Mouse (Mus musculus): Measurements from ENCODE around the gene Aspscr1.
"Not testable (repeated sequence)": the region's sequence is repeated elsewhere in the genome, so short reads cannot be mapped to it uniquely, and the experiment has no call there.

Gene Aspscr1

DNA sequence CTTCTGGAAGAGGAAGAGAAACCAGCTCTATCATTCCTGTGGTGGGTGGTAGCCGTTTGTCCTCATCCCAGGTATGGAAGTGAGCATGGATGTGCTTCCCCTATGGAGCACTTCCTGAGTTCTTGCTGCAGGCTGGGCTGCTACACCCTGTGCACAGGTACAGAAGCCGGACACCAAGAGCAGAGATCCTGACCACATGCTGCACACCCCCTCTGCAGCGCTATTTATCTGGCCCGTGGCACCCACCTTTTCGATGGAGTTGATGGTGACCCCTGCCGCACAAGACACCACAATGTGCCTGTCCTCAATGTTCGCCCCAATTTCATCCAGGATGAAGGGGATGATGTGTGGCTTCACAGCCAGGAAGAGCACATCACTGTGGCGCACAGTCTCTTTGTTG is 30.9 kb upstream of the Aspscr1 start:
- no peak for DNase-seq (ENCODE audit: low read depth, low spot score)

DNA sequence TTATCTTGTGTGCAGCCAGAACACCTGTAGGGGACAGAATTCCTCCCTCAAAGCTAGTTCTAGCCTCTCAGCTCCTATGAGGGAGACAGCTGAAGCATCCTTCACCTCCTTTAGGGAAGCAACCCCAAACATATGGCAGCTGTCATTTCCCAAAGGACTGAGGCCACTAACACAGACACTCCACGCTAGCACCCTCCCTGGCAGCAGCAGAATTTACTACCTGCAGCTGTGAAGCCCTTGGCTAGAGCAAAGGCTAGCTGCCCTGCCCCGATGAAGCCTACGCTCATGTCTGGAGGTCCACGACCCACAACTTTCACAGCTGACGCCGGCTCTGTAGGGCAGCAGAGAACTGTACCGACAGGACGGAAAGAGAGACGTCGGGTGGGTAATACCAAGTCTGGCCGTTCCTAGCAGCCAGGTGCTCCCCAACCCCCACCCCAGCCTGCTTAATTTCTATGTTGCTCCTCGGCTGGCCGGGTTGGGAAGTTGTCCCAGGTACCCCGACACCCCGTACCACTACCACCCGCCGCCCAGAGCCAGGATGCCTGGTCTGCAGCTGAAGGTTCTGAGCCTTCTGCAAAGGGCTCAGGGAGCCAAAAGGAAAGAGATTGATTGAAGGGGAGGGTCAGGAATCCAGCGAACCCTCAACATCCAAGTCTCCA is 29.7 kb upstream of the Aspscr1 start:
- DNase-seq (ENCODE audit: low read depth, low spot score): no peak

DNA sequence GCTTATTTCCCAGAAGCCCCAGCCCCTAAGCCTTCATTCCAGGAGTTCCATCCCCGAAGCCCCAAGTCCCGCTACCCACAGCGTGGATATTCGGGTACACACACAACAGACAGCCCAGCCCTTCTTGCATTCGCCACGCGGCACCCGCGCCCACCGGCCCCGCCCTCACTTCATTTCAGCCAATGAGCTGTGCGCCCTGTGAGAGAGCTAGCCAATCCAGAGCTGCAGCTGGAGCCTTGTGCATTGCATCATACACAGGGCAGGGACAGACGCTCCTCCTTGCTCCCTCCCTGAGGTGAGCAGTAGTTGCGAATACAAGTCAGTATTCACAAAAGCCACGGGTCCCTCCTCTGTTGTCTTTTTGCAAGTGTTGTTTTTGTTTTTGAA is 29.2 kb upstream of the Aspscr1 start, which contains the start of gene Pycr1:
Gene Pycr1, minus strand, starts transcription at position 169 of the 387 bp plus-strand sequence.
- peak; percentile 97 for DNase-seq (ENCODE audit: low read depth, low spot score)

GRCm38 (mm10) chr11:120647047-120647830 is 25.5 kb upstream of the Aspscr1 start:
- DNase-seq (ENCODE audit: low read depth, low spot score): no peak

- DNase-seq (ENCODE audit: low read depth, low spot score): peak; percentile 74
Measured at GRCm38 (mm10) chr11:120648001-120648476, 24.7 kb upstream of the Aspscr1 start, which contains the start of gene Myadml2. Gene Myadml2 (minus strand): TSS chr11:120648158.

GRCm38 (mm10) chr11:120651872-120652271 is 20.9 kb upstream of the Aspscr1 start:
- DNase-seq (ENCODE audit: low read depth, low spot score): no peak

DNA sequence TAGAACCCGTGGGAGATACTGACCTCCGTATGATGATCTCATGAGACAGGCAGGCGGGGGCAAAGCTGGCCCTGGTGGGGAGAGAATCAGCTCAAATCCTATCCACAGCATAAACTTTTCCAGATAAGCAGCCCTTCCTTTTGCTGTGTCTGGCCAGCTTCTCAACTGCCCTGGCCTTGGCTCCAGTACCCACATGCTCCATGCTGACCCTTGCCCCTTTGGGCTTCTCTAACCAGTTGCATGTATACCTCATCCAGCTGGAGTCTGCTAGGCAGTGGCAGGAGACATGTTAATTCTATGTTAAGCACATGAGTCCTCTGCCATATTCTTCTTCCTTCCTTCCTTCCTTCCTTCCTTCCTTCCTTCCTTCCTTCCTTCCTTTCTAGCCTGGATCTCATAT is 18.0 kb upstream of the Aspscr1 start:
- no peak for DNase-seq (ENCODE audit: low read depth, low spot score)

GRCm38 (mm10) chr11:120657301-120657700 is 15.5 kb upstream of the Aspscr1 start:
- no peak for DNase-seq (ENCODE audit: low read depth, low spot score)

DNA sequence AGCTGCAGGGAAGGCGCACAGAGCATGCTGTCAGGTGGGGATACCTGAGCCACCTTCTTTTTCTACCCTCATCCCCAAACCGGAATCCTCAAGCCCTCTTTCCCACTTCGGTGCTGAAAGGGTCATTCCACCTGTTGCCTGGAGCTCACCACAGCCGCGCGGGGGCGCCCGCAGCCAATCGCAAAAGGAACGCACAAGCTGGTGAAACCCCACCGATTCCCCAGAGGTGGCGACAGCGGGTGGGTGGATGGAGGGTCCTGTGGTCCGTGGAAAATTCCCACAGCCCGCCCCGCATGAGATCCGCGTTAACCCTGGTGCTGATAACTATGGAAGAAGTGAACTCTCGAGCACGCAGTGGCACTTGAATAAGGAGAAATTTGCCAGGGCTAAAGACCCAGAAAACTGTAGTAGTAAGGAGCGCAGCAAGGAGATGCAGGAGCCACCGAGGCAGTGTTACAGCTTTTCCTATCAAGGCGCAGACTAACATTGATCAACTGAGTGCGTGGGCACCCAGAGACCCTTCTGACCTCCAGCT is 13.8 kb upstream of the Aspscr1 start:
- DNase-seq (ENCODE audit: low read depth, low spot score): peak; percentile 73

GRCm38 (mm10) chr11:120659509-120660300 is 13.1 kb upstream of the Aspscr1 start:
- no peak for DNase-seq (ENCODE audit: low read depth, low spot score)

- DNase-seq (ENCODE audit: low read depth, low spot score): no peak
Measured at GRCm38 (mm10) chr11:120660301-120661075, 12.3 kb upstream of the Aspscr1 start.

DNA sequence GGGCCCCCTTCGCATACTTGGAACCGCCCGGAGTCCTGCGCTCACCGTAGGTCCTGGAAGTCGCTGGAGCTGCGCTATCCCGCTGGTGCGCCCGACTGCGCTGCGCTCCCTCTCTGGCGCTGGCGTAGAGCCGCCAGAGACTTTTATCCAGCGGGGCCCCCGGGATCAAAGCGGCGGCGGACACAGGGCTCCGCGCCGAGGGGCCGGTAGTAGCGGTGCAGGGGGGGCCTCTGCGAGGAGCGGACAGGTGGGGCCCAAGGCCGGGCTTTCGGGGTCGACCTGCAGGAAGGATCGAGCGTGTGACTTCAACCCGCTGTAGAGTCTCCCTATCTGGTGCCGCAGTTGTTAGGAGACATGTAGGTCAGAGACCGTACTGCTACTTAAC is 11.7 kb upstream of the Aspscr1 start, which contains the start of gene Notum:
Gene Notum, minus strand, starts transcription at position 100 of the 385 bp plus-strand sequence.
- DNase-seq (ENCODE audit: low read depth, low spot score): no peak

GRCm38 (mm10) chr11:120662759-120663158 is 10.0 kb upstream of the Aspscr1 start:
- no peak for DNase-seq (ENCODE audit: low read depth, low spot score)

DNA sequence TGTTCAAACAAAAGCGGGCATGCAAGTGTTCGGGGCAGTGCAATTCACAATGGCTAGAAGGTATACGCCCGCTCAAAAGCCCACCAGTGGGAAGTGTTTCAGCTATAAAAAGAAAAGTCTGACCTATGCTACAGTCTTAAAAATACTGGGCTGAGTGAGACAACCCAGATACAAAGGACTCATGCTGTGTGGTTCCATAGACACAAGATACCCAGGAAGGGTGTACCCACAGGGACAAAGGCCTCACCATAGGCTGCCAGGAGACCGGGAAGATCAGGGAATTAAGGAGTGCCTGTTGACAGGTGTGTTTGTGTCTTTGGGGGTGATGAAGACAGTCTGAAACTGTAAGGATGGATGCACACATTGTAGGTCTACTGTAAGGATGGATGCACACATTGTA is 9.1 kb upstream of the Aspscr1 start:
- DNase-seq (ENCODE audit: low read depth, low spot score): no peak

- DNase-seq (ENCODE audit: low read depth, low spot score): peak; percentile 20
Measured at GRCm38 (mm10) chr11:120665406-120665805, 7.4 kb upstream of the Aspscr1 start.

DNA sequence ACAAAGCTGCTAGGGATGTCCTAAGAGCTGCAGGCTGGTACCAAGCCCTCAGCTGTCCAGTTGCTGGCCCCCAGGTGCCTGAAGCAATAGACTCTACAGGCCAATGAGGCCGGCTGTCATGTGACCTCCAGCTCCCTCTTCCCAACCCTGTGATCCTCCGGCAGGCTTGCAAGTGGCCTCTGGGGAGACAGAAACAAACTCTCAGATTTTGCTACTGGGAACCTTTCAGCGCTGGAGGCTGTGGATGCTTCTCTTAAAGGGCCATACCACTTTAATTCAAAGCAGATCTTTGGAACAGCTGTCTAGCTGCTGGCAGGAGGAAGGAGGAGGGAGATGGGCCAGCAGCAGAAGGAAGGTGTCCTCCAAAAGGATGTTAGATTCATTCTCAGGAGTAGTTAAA is 6.2 kb upstream of the Aspscr1 start:
- peak; percentile 18 for DNase-seq (ENCODE audit: low read depth, low spot score)

DNA sequence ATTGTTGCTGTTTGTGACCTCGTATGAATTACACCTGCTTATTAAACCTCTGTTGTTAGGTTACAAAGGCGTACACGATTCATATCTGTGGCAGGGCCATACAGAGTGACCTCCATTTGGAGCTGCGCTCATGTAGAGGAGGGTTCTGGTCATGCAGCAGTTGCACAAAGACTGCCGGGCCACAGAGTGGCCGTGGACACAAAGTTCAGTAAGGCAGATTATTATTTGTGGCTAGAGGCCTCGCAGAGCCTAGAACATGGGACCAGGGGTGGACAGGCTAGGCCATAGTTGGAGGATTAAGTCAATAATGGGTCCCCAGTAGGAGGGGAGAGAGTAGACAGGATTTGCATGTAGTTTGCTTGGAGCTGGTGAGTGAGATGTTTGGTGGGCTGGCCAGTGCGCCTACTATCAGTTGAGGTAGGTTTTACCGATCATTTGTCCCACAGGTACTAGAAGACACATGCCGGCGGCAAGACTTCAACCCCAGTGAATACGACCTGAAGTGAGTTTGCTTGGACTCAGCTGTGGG is 885 bp downstream of the Aspscr1 start:
- no peak for DNase-seq (ENCODE audit: low read depth, low spot score)

- DNase-seq (ENCODE audit: low read depth, low spot score): not testable (repeated sequence)
Measured at GRCm38 (mm10) chr11:120675875-120676274, 3.1 kb downstream of the Aspscr1 start.

DNA sequence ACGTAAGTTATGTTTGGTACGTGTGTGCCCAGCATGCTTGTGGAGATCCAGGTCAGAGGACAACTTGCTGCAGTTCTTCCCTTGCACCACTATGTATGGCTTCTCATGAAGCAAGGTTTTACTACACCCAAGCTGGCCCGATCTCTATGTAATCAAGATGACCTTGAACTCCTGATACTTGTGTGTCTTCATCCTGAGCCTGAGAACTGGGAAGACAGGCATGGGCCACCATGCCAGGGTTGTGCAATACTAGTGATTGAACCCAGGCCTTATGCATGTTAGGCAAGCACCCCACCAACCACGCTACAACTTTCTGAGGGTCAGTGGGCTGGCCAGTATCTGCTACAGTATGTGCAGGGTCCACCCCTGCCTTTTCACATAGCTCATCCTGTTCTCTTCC is 4.2 kb downstream of the Aspscr1 start:
- no peak for DNase-seq (ENCODE audit: low read depth, low spot score)

DNA sequence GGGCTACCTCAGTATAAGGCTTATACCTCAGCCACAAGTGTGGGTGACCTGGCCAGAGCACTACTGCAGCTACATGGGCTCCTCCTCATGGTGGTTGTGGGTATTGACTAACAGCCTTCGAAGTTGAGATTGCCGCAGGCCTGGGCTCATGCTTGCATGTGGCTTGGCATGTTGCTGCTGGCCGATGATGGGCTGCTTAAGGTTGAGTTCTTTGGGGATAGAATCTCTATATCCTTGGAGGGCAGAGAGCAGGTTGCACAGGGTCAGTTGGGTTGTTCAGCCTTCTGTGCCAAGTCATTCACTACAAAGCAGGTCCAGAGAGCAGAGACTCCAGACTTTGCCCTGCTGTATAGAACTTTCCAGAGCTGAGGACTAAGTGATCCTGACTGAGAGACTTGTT is 7.1 kb downstream of the Aspscr1 start:
- peak; percentile 33 for DNase-seq (ENCODE audit: low read depth, low spot score)

- DNase-seq (ENCODE audit: low read depth, low spot score): no peak
Measured at GRCm38 (mm10) chr11:120682683-120683082, 9.9 kb downstream of the Aspscr1 start.
